Mouse (Mus musculus): ENCODE results near the gene St7.

DNA sequence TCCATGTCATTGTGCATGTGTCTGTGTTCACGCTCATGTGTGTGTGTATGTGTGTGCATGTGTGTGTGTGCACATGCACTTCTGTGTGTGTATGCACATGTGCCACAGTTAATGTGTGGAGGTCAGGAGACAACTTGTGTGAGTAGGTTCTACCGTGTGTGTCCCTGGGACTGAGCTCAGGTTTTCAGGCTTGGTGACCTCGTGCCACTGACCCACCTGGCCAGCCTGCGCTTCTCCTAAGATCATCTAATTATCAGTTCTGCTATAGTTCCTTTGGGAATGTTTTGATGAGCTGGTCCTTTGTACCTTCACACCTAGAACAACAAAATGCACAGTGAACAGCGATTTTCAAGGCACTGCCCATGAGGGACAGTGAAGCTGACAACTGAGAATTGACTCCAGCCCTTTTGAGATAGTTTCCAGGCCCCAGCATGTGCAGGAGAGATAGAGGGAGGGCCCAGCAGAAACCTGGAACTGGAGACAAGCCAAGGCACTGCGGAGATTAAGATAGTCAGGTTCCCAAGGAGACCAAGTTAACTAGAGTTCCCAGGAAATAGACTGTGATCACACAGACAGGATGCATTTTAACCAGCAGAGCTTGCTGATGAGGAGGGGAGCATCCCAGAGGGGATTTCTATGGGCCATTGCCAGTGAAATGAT lies 12.3 kb upstream of the St7 start:
- TF ChIP-seq CTCF (IDR thresholded peaks at IDR 0.05; ENCODE audit: borderline replicate concordance, insufficient read depth, low read length) (no peak), POLR2A (IDR thresholded peaks at IDR 0.05; ENCODE audit: low read depth, low read length) (no peak)

All from embryonic fibroblast, embryonic 13.5 days (primary cell).